Mouse (Mus musculus): ENCODE measurements around the gene Krt87.

GRCm38 (mm10) chr15:101424914-101425313, 13.7 kb downstream of the Krt87 start:
- TF ChIP-seq CTCF (IDR thresholded peaks at IDR 0.05; ENCODE audit: low read depth) (no peak), EP300 (IDR thresholded peaks at IDR 0.05; ENCODE audit: low read depth) (no peak)
